In genomic region chr12:86336209-86336608, GRCm38 (mm10) we compare ENCODE assay signal across 19 mouse cellular contexts. TPM values are rescaled to one million over a fixed set of nuclear protein-coding genes. Genes with fewer than 3 reads are reported as not detected.
A peak's percentile ranks its signal among the peaks of the same experiment; 100 is the strongest.
DNase-seq lines count a peak whose midpoint lies in the region; ATAC-seq and TF ChIP-seq lines count a peak whose summit lies in the region.
"Had no signal": no experiment of that assay in that cellular context is flagged by ENCODE, and none has a peak within 500 bp of the region (broad histone marks: within the 10 kb centered on the region; RNA-seq: fewer than 3 reads in every experiment).

No protein-coding gene starts in this region.

- H3K9ac ChIP-seq in liver, embryonic 14.5 days (replicated peaks), result no peak overlapping the region
- no peak overlapping the region for H3K9ac ChIP-seq in ES-Bruce4 (ENCODE audit: low read depth, poor library complexity, severe bottlenecking)
- H3K9ac ChIP-seq: stomach, embryonic 15.5 days had no signal

- H3K27ac ChIP-seq in liver, embryonic 14.5 days, result no peak overlapping the region
- H3K27ac ChIP-seq in ES-Bruce4 (ENCODE audit: insufficient read depth, low read length), result no peak overlapping the region
- H3K27ac ChIP-seq: forebrain, embryonic 10.5 days; stomach, embryonic 15.5 days had no signal

- no peak for ATAC-seq in CD4-positive, CD25-positive, alpha-beta regulatory T cell, adult 4 months
- ATAC-seq in liver, embryonic 14.5 days (ENCODE audit: insufficient read depth), result no peak

- intact Hi-C loops in heart, postnatal 25 days (cut with DNase I), result no loop called here

- no peaks in the 10 kb centered on the region for H3K27me3 ChIP-seq in liver, embryonic 14.5 days (ENCODE audit: control insufficient read depth, insufficient read depth, low read length)
- H3K27me3 ChIP-seq in ES-Bruce4 (ENCODE audit: control insufficient read depth, insufficient read depth, low read length, poor library complexity, severe bottlenecking), result no peaks in the 10 kb centered on the region
- H3K27me3 ChIP-seq: stomach, embryonic 15.5 days had no signal

- no peak for TF ChIP-seq EP300 in liver, embryonic 14.5 days (IDR thresholded peaks at IDR 0.05; ENCODE audit: low read depth)
- no peak for TF ChIP-seq EP300 in ES-Bruce4 (IDR thresholded peaks at IDR 0.05; ENCODE audit: insufficient read depth, low read depth, low read length)

- H3K4me1 ChIP-seq in liver, embryonic 14.5 days (replicated peaks; ENCODE audit: control insufficient read depth in 2 of 2, insufficient read depth in 2 of 2, low read length in 1 of 2), result no peaks in the 10 kb centered on the region
- H3K4me1 ChIP-seq in ES-Bruce4 (ENCODE audit: control insufficient read depth, insufficient read depth, low read length), result no peaks in the 10 kb centered on the region
- H3K4me1 ChIP-seq: megakaryocyte, embryonic 14.5 days; stomach, embryonic 15.5 days had no signal

- peak; percentile 2 for DNase-seq in CD4-positive, CD25-positive, alpha-beta regulatory T cell, adult 2 months (ENCODE audit: low read depth, low spot score)
- no peak for DNase-seq in liver, embryonic 14.5 days (ENCODE audit: low read depth in 3 of 3, low spot score in 3 of 3)
- DNase-seq in liver, result no peak
- DNase-seq in c-Kit-positive CD71-negative TER-119-negative erythroid progenitor cells, embryonic 14.5 days (ENCODE audit: low read depth), result peak; percentile 7
- no peak for DNase-seq in ovary, postnatal 36 days (ENCODE audit: low spot score)
- DNase-seq in heart, postnatal 25 days (ENCODE audit: low spot score), result no peak
- DNase-seq: adrenal gland, postnatal 36 days; cerebellum, adult 8-10 months; heart, adult 11 months; kidney, adult 9 months; layer of hippocampus, adult 9-11 months; lung, adult 2 months; right cerebral cortex, postnatal 25 days had no signal

- 74% methylated on average over 3 of the region's 3 CpGs for WGBS in liver, embryonic 14.5 days (ENCODE audit: insufficient replicate concordance)

- no peak for TF ChIP-seq POLR2A in ES-Bruce4 (IDR thresholded peaks at IDR 0.05; ENCODE audit: insufficient read depth, low read length)

- H3K9me3 ChIP-seq in liver, embryonic 14.5 days (ENCODE audit: control insufficient read depth, low read length), result no peaks in the 10 kb centered on the region
- H3K9me3 ChIP-seq in ES-Bruce4 (replicated peaks; ENCODE audit: control insufficient read depth, insufficient read depth, low read length, poor library complexity, severe bottlenecking), result no peaks in the 10 kb centered on the region
- H3K9me3 ChIP-seq: forebrain, embryonic 10.5 days; stomach, embryonic 15.5 days had no signal

- peak; percentile 43; the same call in 1 of the 2 replicates for TF ChIP-seq CTCF in liver, embryonic 14.5 days (IDR thresholded peaks at IDR 0.05; ENCODE audit: low read depth)
- peak; percentile 20 for TF ChIP-seq CTCF in ES-Bruce4 (IDR thresholded peaks at IDR 0.05; ENCODE audit: low read depth, low read length)

- no peak overlapping the region for H3K4me3 ChIP-seq in liver, embryonic 14.5 days (ENCODE audit: insufficient read depth in 1 of 2, low read depth in 2 of 2, low read length in 2 of 2)
- no peak overlapping the region for H3K4me3 ChIP-seq in ES-Bruce4 (ENCODE audit: low read depth, low read length)
- H3K4me3 ChIP-seq: forebrain, embryonic 10.5 days; megakaryocyte, embryonic 14.5 days; stomach, embryonic 15.5 days had no signal

- no peaks in the 10 kb centered on the region for H3K36me3 ChIP-seq in liver, embryonic 14.5 days (replicated peaks; ENCODE audit: control insufficient read depth, insufficient read depth, low read depth)
- no peaks in the 10 kb centered on the region for H3K36me3 ChIP-seq in ES-Bruce4 (ENCODE audit: control insufficient read depth, insufficient read depth, low read length, poor library complexity, severe bottlenecking)
- H3K36me3 ChIP-seq: forebrain, embryonic 10.5 days; stomach, embryonic 15.5 days had no signal

- no peak overlapping the region for H3K4me2 ChIP-seq in liver, embryonic 14.5 days (ENCODE audit: low read depth)
- H3K4me2 ChIP-seq: stomach, embryonic 15.5 days had no signal

RNA-seq across cellular contexts. Expression of gene Esrrb, which starts 24.7 kb away (rescaled TPM):
- polyA plus RNA-seq in CD4-positive, CD25-positive, alpha-beta regulatory T cell, adult 4 months (2017; shearing (Covaris generic)), result not detected
- polyA plus RNA-seq in liver, embryonic 14.5 days (2012; rRNA removed), result 0.08 and 0.09 TPM in 2 replicates
- 0.03 and 0.06 TPM in 2 replicates for polyA plus RNA-seq in liver, embryonic 14.5 days (2014; fragmentation: Nextera tagmentation; extraction: Ambion mirVana)
- 149 and 152 TPM in 2 replicates for polyA plus RNA-seq in ES-Bruce4 (2011; ENCODE audit: insufficient read depth, insufficient read length, low read depth, missing spikeins)
- 10 to 100 TPM; 18.6 to 21.4 TPM for total RNA-seq in heart, postnatal 25 days (2021)
- total RNA-seq: hematopoietic stem cell, adult 5-6 weeks had no signal

Comparison
In these comparisons a context has a peak if more than half of its experiments do, and no peak if none do; other contexts are left out.
1. DNase-seq: peak in CD4-positive, CD25-positive, alpha-beta regulatory T cell, adult 2 months (single experiment) and c-Kit-positive CD71-negative TER-119-negative erythroid progenitor cells, embryonic 14.5 days (single experiment); none in liver, embryonic 14.5 days (0 of 3), liver (single experiment), ovary, postnatal 36 days (single experiment) and heart, postnatal 25 days (single experiment).
2. RNA of gene Esrrb, which starts 24.7 kb away (polyA plus RNA-seq): 149 to 152 TPM in ES-Bruce4; 0.03 to 0.09 TPM in liver, embryonic 14.5 days and not detected in CD4-positive, CD25-positive, alpha-beta regulatory T cell, adult 4 months; every median in the first group is over 100 times any median in the second.